Mouse (Mus musculus) neural tube, embryonic 14.5 days (tissue): Measurements from ENCODE around the gene Tnfrsf26. TPM values are rescaled to one million over a fixed set of nuclear protein-coding genes. Genes with fewer than 3 reads are reported as not detected.
"Not testable (repeated sequence)": the region's sequence is repeated elsewhere in the genome, so short reads cannot be mapped to it uniquely, and the experiment has no call there.

Experiments used
- ATAC-seq: fragments of 200-750 bp; cut with Nextera tagmentation; 2 replicates; pipeline ENCODE4 v1.8.0; 2017; ENCODE audit warnings: low read depth, mild to moderate bottlenecking, moderate TSS enrichment, moderate library complexity
- H3K27ac ChIP-seq: fragments of 300-500 bp; sonication (generic); 2 replicates; pipeline ENCODE4 v1.5.1; 2014; ENCODE audit warnings: low read depth, mild to moderate bottlenecking, control low read depth, low read length, moderate library complexity, mixed read lengths
- H3K27me3 ChIP-seq: fragments of 300-500 bp; sonication (generic); 2 replicates; pipeline ENCODE4 v1.6.1; 2014; ENCODE audit warnings: low read length; ENCODE audit not compliant: control insufficient read depth, insufficient read depth
- H3K36me3 ChIP-seq: fragments of 300-500 bp; sonication (generic); 2 replicates; pipeline ENCODE4 v1.6.1; 2014; ENCODE audit warnings: low read length, mixed read lengths; ENCODE audit not compliant: control insufficient read depth, insufficient read depth
- H3K4me1 ChIP-seq: fragments of 300-500 bp; sonication (generic); 2 replicates; pipeline ENCODE4 v1.6.1; 2014; ENCODE audit warnings: low read length; ENCODE audit not compliant: control insufficient read depth, insufficient read depth
- H3K4me2 ChIP-seq: fragments of 300-500 bp; sonication (generic); 2 replicates; pipeline ENCODE4 v1.6.1; 2014; ENCODE audit warnings: mild to moderate bottlenecking, low read depth, low read length, control low read depth
- H3K4me3 ChIP-seq: fragments of 300-500 bp; sonication (generic); 2 replicates; pipeline ENCODE4 v1.5.1; 2014; ENCODE audit warnings: low read depth, low read length, control low read depth, mixed read lengths
- H3K9ac ChIP-seq: fragments of 300-500 bp; sonication (generic); replicated peaks from 2 replicates; pipeline ENCODE4 v1.6.1; 2014; ENCODE audit warnings: low read depth, mild to moderate bottlenecking, control low read depth, low read length, mixed read lengths
- H3K9me3 ChIP-seq: fragments of 300-500 bp; sonication (generic); 2 replicates; pipeline ENCODE4 v1.6.1; 2016; ENCODE audit warnings: low read length; ENCODE audit not compliant: control insufficient read depth
- WGBS: fragments of 180-500 bp; shearing (Covaris S2); extraction: QIAGEN DNeasy Blood & Tissue Kit; methylation state at CpG from one replicate; pipeline ENCODE4 v1.1.7; 2014; 5-methylcytosine and 5-hydroxymethylcytosine counted together
- polyA plus RNA-seq: library from polyadenylated mRNA; unstranded; fragments of >200 nt; fragmentation: Nextera tagmentation; extraction: Ambion mirVana; gene quantifications from 2 replicates; pipeline ENCODE4 v1.2.1, GENCODE M21; 2014

Tnfrsf26 gene
- polyA plus RNA-seq = 0.17 TPM in 1 of 2 replicates, not detected in the other

DNA sequence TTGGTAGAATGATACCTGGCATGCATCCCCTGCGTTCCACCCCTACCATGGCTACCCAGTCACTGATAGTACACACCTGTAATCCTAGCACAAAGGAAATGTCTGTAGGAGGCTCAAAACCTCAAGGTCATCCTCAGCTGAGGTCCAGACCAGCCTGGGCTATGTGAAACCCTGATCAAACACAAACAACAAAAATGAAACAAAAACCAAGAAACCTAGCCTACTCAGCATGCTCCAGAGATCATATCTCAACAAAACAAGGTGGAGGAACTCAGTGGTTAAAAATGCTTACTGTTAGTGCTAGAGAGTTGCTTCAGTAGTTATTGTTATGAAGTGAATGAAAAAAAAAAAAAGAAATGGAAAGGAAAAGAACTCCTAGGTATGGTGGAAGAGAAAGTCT lies at the start of gene Tnfrsf26:
Gene Tnfrsf26 (minus strand): TSS at position 183 of the 400 bp plus-strand sequence.
- no peaks in the 10 kb centered on the region for H3K36me3 ChIP-seq
- no peak within 1 kb of the TSS for H3K4me2 ChIP-seq
- H3K27me3 ChIP-seq = no peaks in the 10 kb centered on the region
- H3K4me3 ChIP-seq = no peak within 1 kb of the TSS
- no peak for ATAC-seq
- WGBS = 95% methylated on average over 1 of the region's 1 CpGs
- H3K27ac ChIP-seq = no peak within 1 kb of the TSS
- H3K4me1 ChIP-seq = no peaks in the 10 kb centered on the region
- H3K9ac ChIP-seq = no peak within 1 kb of the TSS
- H3K9me3 ChIP-seq = no peaks in the 10 kb centered on the region

DNA sequence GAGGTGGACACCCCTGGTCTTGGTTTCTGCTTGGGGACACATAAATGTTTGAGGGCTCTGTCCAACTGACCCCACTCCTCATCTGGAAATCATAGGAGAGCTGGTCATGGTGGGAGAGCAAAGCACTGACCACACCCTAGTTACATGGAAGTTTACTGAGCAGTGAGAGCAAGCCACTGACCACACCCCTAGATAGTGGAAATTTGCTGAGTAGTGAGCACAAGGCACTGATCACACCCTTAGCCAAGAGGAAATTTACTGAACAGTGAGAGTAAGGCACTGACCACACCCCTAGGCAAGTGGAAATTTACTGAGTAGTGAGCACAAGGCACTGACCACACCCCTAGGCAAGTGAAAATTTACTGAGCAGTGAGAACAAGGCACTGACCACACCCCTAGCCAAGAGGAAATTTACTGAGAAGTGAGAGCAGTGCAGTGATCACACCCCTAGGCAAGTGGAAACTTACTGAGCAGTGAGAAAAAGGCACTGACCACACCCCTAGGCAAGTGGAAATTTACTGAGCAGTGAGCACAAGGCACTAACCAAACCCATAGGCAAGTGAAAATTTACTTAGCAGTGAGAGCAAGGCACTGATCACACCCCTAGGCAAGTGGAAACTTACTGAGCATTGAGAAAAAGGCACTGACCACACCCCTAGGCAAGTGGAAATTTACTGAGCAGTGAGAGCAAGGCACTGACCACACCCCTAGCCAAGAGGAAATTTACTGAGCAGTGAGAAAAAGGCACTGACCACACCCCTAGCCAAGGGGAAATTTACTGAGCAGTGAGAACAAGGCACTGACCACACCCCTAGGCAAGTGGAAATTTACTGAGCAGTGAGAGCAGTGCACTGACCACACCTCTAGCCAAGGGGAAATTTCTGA lies 38.1 kb upstream of the Tnfrsf26 start:
- Histone ChIP-seq H3K9me3 (no peaks in the 10 kb centered on the region), H3K27ac (no peak overlapping the region), H3K4me2 (no peak overlapping the region), H3K9ac (no peak overlapping the region), H3K27me3 (no peaks in the 10 kb centered on the region), H3K4me1 (no peaks in the 10 kb centered on the region), H3K4me3 (no peak overlapping the region), H3K36me3 (no peaks in the 10 kb centered on the region)
- no peak for ATAC-seq

DNA sequence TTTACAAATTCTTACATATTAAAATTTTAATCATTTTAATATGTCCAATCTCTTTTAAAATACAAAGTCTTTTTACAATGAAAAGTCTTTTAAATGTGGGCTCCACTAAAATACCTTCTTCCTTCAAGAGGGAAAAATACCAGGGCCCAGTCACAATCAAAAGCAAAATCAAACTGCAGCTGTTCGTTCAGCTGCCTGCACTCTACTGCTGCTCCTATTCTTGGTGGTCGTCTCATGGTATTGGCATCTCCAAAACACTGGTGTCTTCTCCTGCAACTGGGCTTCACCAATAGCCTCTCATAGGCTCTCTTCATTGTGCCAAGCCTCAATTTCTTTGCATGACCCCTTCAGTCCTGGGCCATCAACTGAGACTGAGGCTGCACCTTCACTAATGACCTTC lies 34.9 kb upstream of the Tnfrsf26 start:
- ATAC-seq = no peak
- Histone ChIP-seq H3K27me3 (no peaks in the 10 kb centered on the region), H3K9ac (no peak overlapping the region), H3K4me1 (no peaks in the 10 kb centered on the region), H3K4me2 (no peak overlapping the region), H3K27ac (no peak overlapping the region), H3K4me3 (no peak overlapping the region), H3K36me3 (no peaks in the 10 kb centered on the region), H3K9me3 (no peaks in the 10 kb centered on the region)
- WGBS = 85% methylated on average over 2 of the region's 2 CpGs

DNA sequence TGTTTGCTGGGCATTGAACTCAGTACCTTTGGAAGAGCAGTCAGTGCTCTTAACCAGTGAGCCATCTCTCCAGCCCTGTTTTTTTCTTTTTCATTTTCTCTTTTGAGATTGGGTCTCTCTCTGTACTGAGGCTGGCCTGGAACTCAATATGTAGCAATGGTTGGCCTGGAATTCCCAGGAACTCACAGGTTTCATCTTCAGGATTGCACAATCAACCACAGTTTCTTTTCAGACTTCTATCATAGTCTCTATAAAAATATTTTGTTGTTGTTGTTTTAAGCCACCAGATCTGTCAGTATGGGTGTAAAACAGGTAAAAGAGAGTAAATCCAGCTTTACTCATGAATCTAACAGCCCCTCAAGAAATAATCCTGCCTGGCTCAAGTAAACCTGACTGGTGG lies 32.3 kb upstream of the Tnfrsf26 start:
- Histone ChIP-seq H3K27me3 (no peaks in the 10 kb centered on the region), H3K4me1 (no peaks in the 10 kb centered on the region), H3K9me3 (no peaks in the 10 kb centered on the region), H3K36me3 (no peaks in the 10 kb centered on the region), H3K4me2 (no peak overlapping the region), H3K9ac (no peak overlapping the region), H3K27ac (no peak overlapping the region), H3K4me3 (no peak overlapping the region)
- no peak for ATAC-seq

DNA sequence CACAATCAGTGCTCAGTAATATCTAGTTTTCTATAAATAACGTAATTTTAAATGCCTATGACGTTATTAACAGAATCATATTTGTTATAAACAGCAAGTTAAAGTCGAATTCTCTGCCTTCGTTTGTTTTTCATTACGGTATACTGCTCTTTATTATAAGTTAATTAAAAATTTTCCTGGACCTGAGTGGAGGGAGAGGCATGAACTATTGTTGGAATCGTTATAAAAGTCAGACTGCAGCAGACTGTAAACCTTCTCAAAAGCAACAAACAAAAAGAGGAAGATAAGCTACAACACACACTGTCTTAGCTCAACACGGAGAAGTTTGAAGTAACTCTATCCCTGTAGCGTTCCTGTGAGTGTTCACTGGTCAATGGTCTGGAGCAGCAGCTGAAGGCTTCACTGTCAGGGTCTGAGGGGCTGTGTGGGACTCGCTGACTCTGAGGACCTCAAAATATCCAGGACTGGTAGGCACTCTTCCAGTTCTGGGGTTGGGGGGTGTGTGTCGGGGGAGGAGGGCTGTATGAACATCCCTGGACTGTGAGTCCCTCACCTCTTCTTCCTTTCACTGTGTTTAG lies 21.3 kb upstream of the Tnfrsf26 start:
- not testable (repeated sequence) for H3K36me3 ChIP-seq, H3K4me2 ChIP-seq, H3K27ac ChIP-seq, H3K9ac ChIP-seq, H3K4me1 ChIP-seq, H3K27me3 ChIP-seq, H3K9me3 ChIP-seq
- 52% methylated on average over 10 of the region's 10 CpGs for WGBS
- ATAC-seq = 0 out of 2 replicates have a peak, but pooled peaks have one; percentile 28
- H3K4me3 ChIP-seq = peak overlapping the region; percentile 61

DNA sequence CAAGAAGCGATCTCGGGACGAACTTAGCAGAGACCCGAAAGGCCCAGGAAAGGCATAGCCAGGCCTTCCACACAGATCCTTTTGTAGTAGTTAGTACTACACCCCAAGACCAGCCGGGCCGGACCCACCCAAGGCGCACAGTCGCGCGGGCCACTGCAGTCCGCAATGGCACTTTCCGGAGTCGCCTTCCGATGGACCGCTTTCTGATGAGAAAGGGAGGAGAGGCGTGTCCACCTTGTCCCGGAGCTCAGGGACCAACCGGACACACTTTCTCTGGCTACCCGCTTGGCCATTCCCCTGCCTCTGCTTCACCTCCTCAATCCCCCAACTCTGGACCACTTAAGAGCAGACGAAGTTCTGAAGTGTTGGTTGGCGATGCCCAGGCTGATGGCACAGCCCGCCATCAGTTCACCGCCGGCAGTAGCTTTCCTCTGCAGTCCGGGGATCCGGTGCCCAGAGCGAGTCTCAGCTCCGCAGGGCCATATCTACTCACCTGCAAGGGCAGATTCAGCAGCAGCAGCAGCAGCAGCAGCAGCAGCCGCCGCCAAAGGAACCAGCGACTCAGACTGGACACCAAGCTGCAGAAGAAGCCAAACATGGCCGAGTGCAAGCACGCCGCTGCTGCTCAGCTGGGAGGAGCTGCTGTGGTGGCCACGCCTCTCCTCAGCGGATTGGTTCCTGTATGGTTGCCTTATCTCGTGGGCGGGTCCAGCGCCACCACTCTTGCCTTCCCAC lies 20.7 kb upstream of the Tnfrsf26 start, which contains the start of gene Tnfrsf22:
Gene Tnfrsf22 (minus strand): TSS at position 628 of the 735 bp plus-strand sequence.
- H3K27me3 ChIP-seq = no peaks in the 10 kb centered on the region
- H3K36me3 ChIP-seq = no peaks in the 10 kb centered on the region
- no peaks in the 10 kb centered on the region for H3K9me3 ChIP-seq
- H3K27ac ChIP-seq = no peak within 1 kb of the TSS
- H3K4me3 ChIP-seq = peak within 1 kb of the TSS; percentile 61
- H3K4me1 ChIP-seq = no peaks in the 10 kb centered on the region
- 2% methylated on average over 39 of the region's 39 CpGs for WGBS
- H3K4me2 ChIP-seq = peak within 1 kb of the TSS; percentile 85
- peak within 1 kb of the TSS; percentile 57; the same call in 1 of the 2 replicates for H3K9ac ChIP-seq
- ATAC-seq = peak; percentile 98

DNA sequence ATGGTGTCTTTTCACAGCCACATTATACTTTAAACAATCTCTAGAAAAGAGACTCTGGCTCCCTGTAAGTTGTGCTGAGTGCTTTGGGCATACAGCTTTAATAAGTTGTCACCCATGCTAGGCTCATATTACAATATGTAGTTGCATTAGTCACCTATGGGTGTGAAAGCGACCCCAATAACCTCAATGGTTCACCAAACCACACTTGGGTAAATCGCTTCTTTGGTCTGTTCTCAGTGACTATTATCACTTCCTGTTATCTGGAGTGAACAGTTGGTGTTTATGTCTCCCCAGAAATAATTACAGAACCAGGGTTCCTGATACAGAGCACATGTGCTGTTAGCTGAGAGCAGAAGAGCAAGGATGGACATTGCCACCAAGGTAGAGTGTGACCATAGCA lies 15.4 kb upstream of the Tnfrsf26 start:
- H3K4me3 ChIP-seq, H3K4me2 ChIP-seq, H3K27me3 ChIP-seq, H3K4me1 ChIP-seq, H3K9me3 ChIP-seq, ATAC-seq, H3K27ac ChIP-seq, H3K36me3 ChIP-seq, H3K9ac ChIP-seq: not testable (repeated sequence)
- 90% methylated on average over 2 of the region's 2 CpGs for WGBS

DNA sequence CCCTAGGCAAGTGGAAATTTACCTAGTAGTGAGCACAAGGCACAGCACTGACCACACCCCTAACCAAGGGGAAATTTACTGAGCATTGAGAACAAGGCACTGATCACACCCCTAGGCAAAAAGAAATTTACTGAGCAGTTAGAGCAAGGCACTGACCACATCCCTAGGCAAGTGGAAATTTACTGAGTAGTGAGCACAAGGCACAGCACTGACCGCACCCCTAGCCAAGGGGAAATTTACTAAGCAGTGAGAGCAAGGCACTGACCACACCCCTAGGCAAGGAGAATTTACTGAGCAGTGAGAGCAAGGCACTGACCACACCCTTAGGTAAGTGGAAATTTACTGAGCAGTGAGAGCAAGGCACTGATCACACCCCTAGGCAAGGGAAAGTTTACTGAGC lies 8.2 kb upstream of the Tnfrsf26 start:
- ATAC-seq = no peak
- Histone ChIP-seq H3K27ac (no peak overlapping the region), H3K9me3 (no peaks in the 10 kb centered on the region), H3K27me3 (no peaks in the 10 kb centered on the region), H3K4me2 (no peak overlapping the region), H3K4me3 (no peak overlapping the region), H3K4me1 (no peaks in the 10 kb centered on the region), H3K36me3 (no peaks in the 10 kb centered on the region), H3K9ac (no peak overlapping the region)
- 97% methylated on average over 1 of the region's 1 CpGs for WGBS

DNA sequence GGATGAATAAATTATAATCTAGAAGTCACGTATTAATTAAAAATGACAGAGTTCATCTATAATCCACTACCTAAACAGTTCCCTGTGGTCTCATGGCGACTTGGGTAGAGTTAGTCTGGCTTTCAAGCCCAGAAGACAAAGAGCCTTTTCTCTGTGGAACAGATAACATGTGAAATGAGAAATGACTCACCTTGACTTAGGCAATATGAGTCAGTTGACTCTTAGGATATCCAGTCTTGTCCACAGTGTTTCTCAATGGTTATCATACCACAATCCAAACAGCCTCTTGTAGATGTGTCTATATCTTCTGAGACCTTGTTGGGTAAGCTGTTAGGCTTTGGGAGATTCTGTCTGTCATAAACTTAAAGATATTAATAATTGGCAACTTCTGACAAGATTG lies 3.0 kb upstream of the Tnfrsf26 start:
- no peak for ATAC-seq
- 69% methylated on average over 2 of the region's 2 CpGs for WGBS
- Histone ChIP-seq H3K27me3 (no peaks in the 10 kb centered on the region), H3K9ac (no peak overlapping the region), H3K4me2 (no peak overlapping the region), H3K27ac (no peak overlapping the region), H3K4me1 (no peaks in the 10 kb centered on the region), H3K9me3 (no peaks in the 10 kb centered on the region), H3K36me3 (no peaks in the 10 kb centered on the region), H3K4me3 (no peak overlapping the region)
